Mouse (Mus musculus) bone marrow, adult 2 months (tissue): ENCODE data around the gene Neurl2. TPM values are rescaled to one million over a fixed set of nuclear protein-coding genes. Genes with fewer than 3 reads are reported as not detected.

Experiments used
- H3K27ac ChIP-seq: fragments of 200-500 bp; 2 replicates; pipeline ENCODE4 v1.5.1; 2012; ENCODE audit warnings: low read depth, mild to moderate bottlenecking, control low read depth, inconsistent platforms, low read length; ENCODE audit not compliant: control insufficient read depth, poor library complexity, insufficient read depth
- H3K4me1 ChIP-seq: fragments of 200-500 bp; 2 replicates; pipeline ENCODE4 v1.6.1; 2011; ENCODE audit warnings: low read length; ENCODE audit not compliant: control insufficient read depth, insufficient read depth
- H3K4me3 ChIP-seq: fragments of 200-500 bp; replicated peaks from 2 replicates; pipeline ENCODE3; 2011; ENCODE audit warnings: mild to moderate bottlenecking, low read depth, low read length, control low read depth; ENCODE audit not compliant: control insufficient read depth
- CTCF ChIP-seq: fragments of 200-500 bp; IDR thresholded peaks from 2 replicates; pipeline ENCODE4 v1.5.1; 2011; ENCODE audit warnings: low read length, control low read depth; ENCODE audit not compliant: control insufficient read depth, insufficient read depth
- POLR2A ChIP-seq: fragments of 200-500 bp; IDR thresholded peaks from 2 replicates; pipeline ENCODE4 v1.6.1; 2011; ENCODE audit warnings: low read depth, mild to moderate bottlenecking, control low read depth, low read length, borderline replicate concordance; ENCODE audit not compliant: control insufficient read depth
- WGBS: fragments of 180-500 bp; shearing (Covaris S2); methylation state at CpG from one replicate; pipeline ENCODE4 v1.1.7; 2018; 5-methylcytosine and 5-hydroxymethylcytosine counted together
- polyA plus RNA-seq: library from polyadenylated mRNA; stranded (reverse); fragments of >200 nt; gene quantifications from 2 replicates; pipeline ENCODE4 v1.2.4, GENCODE M21; 2011; ENCODE audit warnings: low replicate concordance; ENCODE audit not compliant: missing spikeins, insufficient read depth, insufficient read length

The Neurl2 gene
- polyA plus RNA-seq, 1 experiment, result not detected

DNA sequence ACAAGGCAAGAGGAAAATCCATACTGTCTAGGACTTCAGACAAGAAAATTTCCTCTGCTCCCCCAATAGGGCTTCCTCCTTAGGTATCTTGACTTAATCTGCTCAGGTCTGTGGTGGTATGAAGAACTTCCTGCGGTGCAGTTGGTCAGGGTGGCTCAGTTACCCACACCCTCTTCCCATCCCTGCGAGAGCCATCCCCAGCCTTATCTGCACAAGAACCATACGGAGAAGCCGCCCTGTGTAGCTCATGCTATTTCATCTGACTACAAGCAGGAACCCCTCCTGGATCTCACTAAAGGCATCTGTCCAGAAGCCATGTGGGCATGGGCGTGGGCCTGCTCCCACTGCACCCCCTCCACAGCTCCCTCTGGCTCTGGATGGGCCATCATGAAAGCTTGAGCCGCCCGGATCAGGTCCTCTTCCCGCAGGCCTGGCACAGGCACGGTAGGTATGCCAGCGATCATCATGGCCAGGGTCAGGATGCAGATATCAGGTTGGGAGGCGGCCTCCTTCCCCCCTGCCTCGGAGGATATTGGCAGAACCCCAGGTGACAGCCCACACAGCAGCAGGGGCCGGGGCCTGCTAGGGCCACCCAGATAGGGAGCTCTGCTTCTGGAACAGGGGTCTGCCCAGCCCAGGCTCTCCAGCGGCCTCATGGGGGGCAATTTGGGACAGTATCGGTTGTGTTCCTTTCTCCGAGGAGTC lies 6.0 kb downstream of the Neurl2 start:
- Histone ChIP-seq H3K4me3 (no peak overlapping the region), H3K4me1 (no peaks in the 10 kb centered on the region), H3K27ac (peak overlapping the region; percentile 37; the same call in 1 of the 2 replicates)
- TF ChIP-seq CTCF, result no peak
- no peak for TF ChIP-seq POLR2A
- 81% methylated on average over 16 of the region's 16 CpGs for WGBS

DNA sequence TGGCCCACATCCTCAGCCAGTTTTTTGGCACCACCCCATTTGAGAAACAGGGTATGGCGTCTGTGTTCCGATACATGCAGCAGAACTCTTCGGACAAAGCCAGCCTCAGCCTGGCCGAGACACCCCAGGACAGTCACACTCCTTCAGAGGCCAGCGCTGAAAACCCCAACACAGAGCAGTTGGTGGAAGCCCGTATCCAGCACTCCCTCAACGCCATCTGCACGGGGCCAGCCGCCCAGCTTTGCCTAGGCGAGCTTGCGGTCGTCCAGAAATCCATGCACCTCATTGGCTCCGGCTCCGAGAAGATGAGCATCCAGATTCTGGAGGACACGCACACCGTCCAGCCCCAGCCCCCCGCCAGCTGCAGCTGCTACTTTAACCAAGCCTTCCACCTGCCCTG lies 7.7 kb downstream of the Neurl2 start:
- H3K4me3 ChIP-seq, result no peak overlapping the region
- H3K27ac ChIP-seq, result no peak overlapping the region
- no peaks in the 10 kb centered on the region for H3K4me1 ChIP-seq
- TF ChIP-seq POLR2A (no peak), CTCF (no peak)
- 96% methylated on average over 17 of the region's 17 CpGs for WGBS

DNA sequence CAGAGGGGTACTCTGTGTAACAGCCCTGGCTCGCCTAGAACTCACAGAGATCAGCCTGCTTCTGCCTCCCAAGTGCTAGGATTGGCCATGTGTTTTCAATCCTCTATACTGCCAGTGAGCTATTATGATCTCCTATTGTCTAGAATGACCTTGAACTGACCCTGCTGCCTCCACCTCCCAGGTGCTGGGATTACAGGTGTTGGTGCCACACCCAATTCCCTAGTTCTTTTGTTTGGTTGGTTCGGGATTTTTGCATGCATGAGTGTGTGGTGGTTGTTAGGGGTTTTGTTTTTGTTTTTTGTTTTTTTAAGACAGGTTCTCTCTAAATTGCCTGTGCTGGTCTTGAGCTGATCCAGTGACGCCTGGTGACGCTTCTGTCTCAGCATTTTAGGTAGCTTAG lies 9.3 kb downstream of the Neurl2 start:
- no peak for TF ChIP-seq POLR2A
- no peak for TF ChIP-seq CTCF
- 87% methylated on average over 4 of the region's 4 CpGs for WGBS
- no peak overlapping the region for H3K4me3 ChIP-seq
- H3K27ac ChIP-seq, result no peak overlapping the region
- H3K4me1 ChIP-seq, result no peaks in the 10 kb centered on the region

DNA sequence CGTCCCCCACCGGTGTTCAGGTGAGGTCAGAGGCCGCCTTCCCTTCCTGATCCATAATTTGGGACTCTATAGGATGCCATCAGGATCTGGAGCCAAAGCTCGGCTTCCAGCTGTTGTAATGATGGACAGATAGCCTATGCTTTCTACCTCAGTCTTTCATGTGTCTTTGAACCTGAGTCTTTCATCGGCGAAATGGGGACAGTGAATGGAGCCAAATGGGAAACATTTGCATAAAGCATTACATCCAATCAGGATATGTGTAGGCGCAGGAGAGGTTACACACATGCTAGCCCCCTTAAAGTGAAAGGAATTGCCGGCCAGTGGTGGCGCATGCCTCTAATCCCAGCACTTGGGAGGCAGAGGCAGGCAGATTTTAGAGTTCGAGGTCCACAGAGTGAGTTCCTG lies 10.1 kb downstream of the Neurl2 start:
- under 1% methylated on average over 10 of the region's 10 CpGs for WGBS
- Histone ChIP-seq H3K4me1 (no peaks in the 10 kb centered on the region), H3K4me3 (peak overlapping the region; percentile 97), H3K27ac (peak overlapping the region; percentile 67)
- no peak for TF ChIP-seq CTCF
- no peak for TF ChIP-seq POLR2A

DNA sequence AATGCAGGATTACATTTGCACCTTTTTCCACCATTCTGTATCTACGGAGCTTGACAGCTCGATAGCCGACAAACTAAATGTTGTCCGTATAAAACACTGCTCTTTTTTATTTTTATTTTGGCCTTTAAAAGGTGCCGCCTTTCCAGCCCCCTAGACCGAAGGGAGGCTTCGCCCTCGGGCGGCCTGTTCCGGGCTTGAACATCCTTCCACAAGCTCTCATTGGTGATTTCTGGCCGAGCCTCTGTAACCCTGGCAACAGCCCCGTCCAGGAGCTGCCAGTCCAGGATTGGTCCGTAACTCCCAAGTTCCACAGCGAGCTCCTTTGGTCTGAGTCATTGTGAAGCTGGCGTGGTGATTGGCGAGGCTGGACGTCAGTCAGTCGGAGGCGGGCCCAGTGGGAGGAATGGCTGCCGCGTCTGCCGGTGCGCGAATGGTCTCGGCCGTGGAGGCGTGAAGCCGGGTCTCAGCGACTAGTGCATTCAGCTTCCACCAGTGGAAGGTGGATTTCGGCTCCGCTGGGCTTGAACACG lies 10.6 kb downstream of the Neurl2 start, which contains the start of gene Zswim1:
TSS of gene Zswim1 (plus strand) at position 51 of the 530 bp plus-strand sequence.
- 1% methylated on average over 32 of the region's 32 CpGs for WGBS
- peak within 1 kb of the TSS; percentile 67 for H3K27ac ChIP-seq
- no peaks in the 10 kb centered on the region for H3K4me1 ChIP-seq
- TF ChIP-seq POLR2A (peak; percentile 78; the same call in 1 of the 2 replicates), CTCF (no peak)
- peak within 1 kb of the TSS; percentile 97 for H3K4me3 ChIP-seq

DNA sequence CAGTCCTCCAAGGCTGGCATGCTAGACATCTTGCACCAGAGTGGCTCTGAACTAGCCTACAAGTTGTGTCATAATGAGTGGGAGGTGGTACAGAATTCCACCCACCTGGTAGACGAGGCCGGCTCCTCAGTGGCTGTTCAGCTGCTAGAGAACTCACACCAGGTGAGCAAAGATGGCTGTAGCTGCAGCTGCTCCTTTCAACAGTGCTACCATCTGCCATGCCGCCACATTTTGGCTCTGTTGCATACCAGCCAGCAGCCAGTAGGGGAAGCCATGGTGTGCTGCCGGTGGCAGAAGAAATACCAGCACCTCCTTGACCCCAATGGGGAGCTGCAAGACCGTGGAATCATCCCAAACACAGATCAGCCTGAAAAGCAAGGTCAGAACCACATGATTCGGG lies 12.2 kb downstream of the Neurl2 start:
- H3K4me3 ChIP-seq, result no peak overlapping the region
- no peaks in the 10 kb centered on the region for H3K4me1 ChIP-seq
- 89% methylated on average over 6 of the region's 6 CpGs for WGBS
- TF ChIP-seq CTCF (no peak), POLR2A (no peak)
- no peak overlapping the region for H3K27ac ChIP-seq

DNA sequence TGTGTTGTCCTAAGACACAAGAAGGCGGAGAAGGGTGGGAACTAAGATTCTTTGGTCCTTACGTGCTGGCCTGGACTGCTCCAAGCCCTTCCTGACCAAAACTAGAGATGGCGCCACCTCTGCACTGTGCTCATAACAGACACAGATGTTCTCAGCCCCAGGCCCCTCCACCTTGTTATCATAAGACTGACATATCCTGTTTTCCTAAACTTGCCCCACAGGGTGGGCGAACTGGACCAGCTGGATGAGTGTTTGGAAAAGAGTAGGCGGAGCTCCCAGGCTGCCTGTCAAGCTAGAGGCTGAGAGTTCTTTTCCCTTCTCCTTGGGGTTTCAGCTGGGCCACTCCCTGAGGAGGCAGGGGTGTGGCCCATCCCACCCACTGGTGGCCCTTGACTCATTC lies 15.6 kb downstream of the Neurl2 start:
- no peak for TF ChIP-seq POLR2A
- no peak for TF ChIP-seq CTCF
- no peak overlapping the region for H3K4me3 ChIP-seq

DNA sequence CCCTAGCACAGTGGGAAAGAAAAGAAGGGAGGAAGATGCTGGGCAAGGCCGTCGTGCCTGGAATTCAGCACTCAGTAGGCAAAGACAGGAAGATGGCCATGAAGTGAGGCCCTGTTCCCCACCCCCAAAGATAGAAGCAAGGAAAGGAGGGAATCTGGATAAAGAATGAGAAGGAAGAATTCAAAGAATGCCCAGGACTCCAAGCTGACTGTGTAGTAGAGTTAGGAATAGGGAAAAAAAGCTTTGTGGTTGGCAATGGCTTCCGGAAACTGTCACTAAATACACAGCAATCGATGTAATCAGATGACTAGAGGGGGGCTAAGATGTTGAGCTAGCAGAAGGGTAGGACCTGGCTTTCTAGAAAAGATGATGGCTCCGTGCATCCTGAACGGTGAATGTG lies 16.1 kb downstream of the Neurl2 start:
- H3K4me1 ChIP-seq, result peaks cover 4% of the 10 kb centered on the region
- H3K27ac ChIP-seq, result no peak overlapping the region
- no peak for TF ChIP-seq POLR2A
- TF ChIP-seq CTCF, result no peak
- H3K4me3 ChIP-seq, result no peak overlapping the region
- WGBS, result 88% methylated on average over 6 of the region's 6 CpGs

More for the DNA sequence above, 15.6 kb downstream of the Neurl2 start:
- WGBS, result 88% methylated on average over 5 of the region's 5 CpGs
- peaks cover 4% of the 10 kb centered on the region for H3K4me1 ChIP-seq
- no peak overlapping the region for H3K27ac ChIP-seq
